Mouse (Mus musculus) kidney, embryonic 15.5 days (tissue): ENCODE data around the gene Esm1. TPM values are rescaled to one million over a fixed set of nuclear protein-coding genes. Genes with fewer than 3 reads are reported as not detected.
"Not testable (repeated sequence)": the region's sequence is repeated elsewhere in the genome, so short reads cannot be mapped to it uniquely, and the experiment has no call there.

ENCODE experiments used
- ATAC-seq: fragments of 200-750 bp; cut with Nextera tagmentation; replicated peaks from 2 replicates; pipeline ENCODE4 v1.8.0; 2017; ENCODE audit warnings: moderate TSS enrichment; ENCODE audit not compliant: low FRiP score
- H3K27ac ChIP-seq: fragments of 300-500 bp; sonication (generic); 2 replicates; pipeline ENCODE4 v1.5.1; 2015; ENCODE audit warnings: mild to moderate bottlenecking, inconsistent platforms
- H3K27me3 ChIP-seq: fragments of 300-500 bp; sonication (generic); 2 replicates; pipeline ENCODE4 v1.6.1; 2015; ENCODE audit warnings: inconsistent platforms
- H3K36me3 ChIP-seq: fragments of 300-500 bp; sonication (generic); 2 replicates; pipeline ENCODE4 v1.6.1; 2015; ENCODE audit warnings: inconsistent platforms
- H3K4me1 ChIP-seq: fragments of 300-500 bp; sonication (generic); 2 replicates; pipeline ENCODE4 v1.6.1; 2015; ENCODE audit warnings: inconsistent platforms
- H3K4me2 ChIP-seq: fragments of 300-500 bp; sonication (generic); 2 replicates; pipeline ENCODE4 v1.6.1; 2015; ENCODE audit warnings: moderate library complexity, mild to moderate bottlenecking, inconsistent platforms
- H3K4me3 ChIP-seq: fragments of 300-500 bp; sonication (generic); replicated peaks from 2 replicates; pipeline ENCODE4 v1.5.1; 2015; ENCODE audit warnings: mild to moderate bottlenecking, inconsistent platforms
- H3K9ac ChIP-seq: fragments of 300-500 bp; sonication (generic); 2 replicates; pipeline ENCODE4 v1.6.1; 2015; ENCODE audit warnings: mild to moderate bottlenecking, inconsistent platforms
- H3K9me3 ChIP-seq: fragments of 300-500 bp; sonication (generic); replicated peaks from 2 replicates; pipeline ENCODE4 v1.6.1; 2016; ENCODE audit warnings: inconsistent platforms
- WGBS: fragments of 180-500 bp; shearing (Covaris S2); methylation state at CpG from one replicate; pipeline ENCODE4 v1.1.7; 2015; ENCODE audit warnings: mixed read lengths; 5-methylcytosine and 5-hydroxymethylcytosine counted together
- polyA plus RNA-seq: library from polyadenylated mRNA; unstranded; fragments of >200 nt; fragmentation: Nextera tagmentation; extraction: Ambion mirVana; gene quantifications from 2 replicates; pipeline ENCODE4 v1.2.1, GENCODE M21; 2015

Esm1 gene
- polyA plus RNA-seq, 1 experiment from 2014 or later: 8.1 TPM

DNA sequence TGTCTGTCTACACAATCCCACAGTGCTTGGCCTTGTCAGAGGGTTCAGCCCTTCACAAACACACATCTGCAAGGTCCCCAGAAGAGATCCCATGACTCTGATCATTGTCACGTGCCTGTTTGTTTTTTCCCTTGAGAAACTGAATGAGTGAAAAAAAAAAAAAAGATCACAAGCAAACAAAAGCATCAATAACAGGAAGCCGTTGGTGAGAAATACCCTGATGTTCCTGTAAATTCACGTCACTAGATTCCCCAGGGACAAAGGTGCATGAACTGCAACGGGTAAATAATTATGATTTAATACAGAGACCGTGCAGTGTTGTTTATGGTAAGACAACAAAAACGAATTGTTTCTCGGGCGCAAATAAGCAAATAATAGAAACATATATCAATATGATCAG is 35.6 kb downstream of the Esm1 start:
- H3K9me3 ChIP-seq: no peaks in the 10 kb centered on the region
- no peak overlapping the region for H3K4me2 ChIP-seq
- no peaks in the 10 kb centered on the region for H3K36me3 ChIP-seq
- no peak for ATAC-seq
- no peaks in the 10 kb centered on the region for H3K27me3 ChIP-seq
- WGBS: 55% methylated on average over 8 of the region's 8 CpGs
- H3K9ac ChIP-seq: no peak overlapping the region
- no peak overlapping the region for H3K27ac ChIP-seq
- H3K4me3 ChIP-seq: no peak overlapping the region
- H3K4me1 ChIP-seq: no peaks in the 10 kb centered on the region

DNA sequence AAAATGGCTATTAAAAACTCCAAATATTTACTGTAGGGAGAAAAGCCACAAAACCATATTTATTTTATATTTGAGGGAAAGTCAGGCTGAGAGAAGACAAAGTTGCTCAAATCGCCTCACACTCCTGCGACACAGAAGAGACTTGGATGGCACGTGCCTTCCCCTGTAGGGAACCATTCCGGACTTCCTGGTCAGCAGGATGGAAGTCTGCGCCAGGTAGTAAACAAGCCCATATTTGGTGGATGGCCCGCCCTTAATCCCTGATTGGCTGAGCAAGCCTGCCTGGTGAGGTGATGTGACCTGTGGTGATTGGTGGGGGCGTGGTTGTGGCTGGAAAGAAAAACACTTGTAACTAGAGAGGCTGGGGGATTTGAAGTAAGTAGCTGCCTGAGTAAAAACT is 43.1 kb downstream of the Esm1 start:
- WGBS: 90% methylated on average over 7 of the region's 7 CpGs
- H3K4me3 ChIP-seq, H3K4me2 ChIP-seq, H3K4me1 ChIP-seq, H3K9ac ChIP-seq, H3K36me3 ChIP-seq, H3K9me3 ChIP-seq, H3K27ac ChIP-seq, H3K27me3 ChIP-seq, ATAC-seq: not testable (repeated sequence)

DNA sequence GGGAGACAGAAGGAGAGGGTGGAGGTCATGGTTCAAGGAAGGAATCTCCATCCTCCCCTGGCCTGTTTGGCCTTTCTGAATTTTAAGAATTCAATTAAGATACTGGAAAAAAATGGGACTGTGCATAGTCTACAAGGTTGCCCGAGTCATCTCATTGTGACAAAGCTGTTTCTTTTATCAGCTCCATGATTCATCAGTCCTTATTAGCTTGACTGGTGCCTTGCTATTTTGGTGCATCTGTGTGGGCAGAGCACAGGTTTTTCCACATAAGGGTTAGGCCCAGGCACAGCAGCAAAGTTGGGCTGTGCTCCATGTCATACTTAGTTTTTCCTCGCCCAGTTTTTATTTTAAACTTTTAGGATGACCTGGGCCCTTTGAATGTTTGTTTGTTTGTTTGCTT is 47.3 kb downstream of the Esm1 start:
- no peaks in the 10 kb centered on the region for H3K27me3 ChIP-seq
- 85% methylated on average over 2 of the region's 2 CpGs for WGBS
- no peak for ATAC-seq
- H3K4me2 ChIP-seq: no peak overlapping the region
- no peak overlapping the region for H3K27ac ChIP-seq
- no peaks in the 10 kb centered on the region for H3K36me3 ChIP-seq
- H3K4me3 ChIP-seq: no peak overlapping the region
- H3K9ac ChIP-seq: no peak overlapping the region
- H3K9me3 ChIP-seq: no peaks in the 10 kb centered on the region
- H3K4me1 ChIP-seq: no peaks in the 10 kb centered on the region

DNA sequence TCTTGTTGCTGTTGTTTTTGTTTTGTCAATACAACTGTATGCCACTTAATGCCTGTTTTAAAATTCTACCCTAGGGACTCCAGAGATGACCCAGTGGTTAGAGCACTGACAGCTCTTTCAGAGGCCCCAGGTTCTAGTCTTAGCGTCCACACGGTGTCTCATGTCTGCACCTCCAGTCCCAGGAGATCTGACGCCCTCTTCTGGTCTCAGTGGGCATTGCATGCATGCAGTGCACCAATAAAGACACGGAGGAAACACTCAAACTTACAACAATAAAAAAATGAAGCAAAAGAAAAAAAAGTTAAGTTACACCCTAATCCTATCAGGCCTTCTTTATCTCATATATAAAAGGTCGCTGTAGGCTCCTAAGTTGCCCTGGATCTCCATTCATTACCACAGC is 47.7 kb downstream of the Esm1 start:
- Histone ChIP-seq H3K36me3 (no peaks in the 10 kb centered on the region), H3K4me2 (no peak overlapping the region), H3K9ac (no peak overlapping the region), H3K4me1 (no peaks in the 10 kb centered on the region), H3K27ac (no peak overlapping the region), H3K4me3 (no peak overlapping the region), H3K9me3 (no peaks in the 10 kb centered on the region), H3K27me3 (no peaks in the 10 kb centered on the region)
- WGBS: 55% methylated on average over 5 of the region's 5 CpGs
- ATAC-seq: no peak

DNA sequence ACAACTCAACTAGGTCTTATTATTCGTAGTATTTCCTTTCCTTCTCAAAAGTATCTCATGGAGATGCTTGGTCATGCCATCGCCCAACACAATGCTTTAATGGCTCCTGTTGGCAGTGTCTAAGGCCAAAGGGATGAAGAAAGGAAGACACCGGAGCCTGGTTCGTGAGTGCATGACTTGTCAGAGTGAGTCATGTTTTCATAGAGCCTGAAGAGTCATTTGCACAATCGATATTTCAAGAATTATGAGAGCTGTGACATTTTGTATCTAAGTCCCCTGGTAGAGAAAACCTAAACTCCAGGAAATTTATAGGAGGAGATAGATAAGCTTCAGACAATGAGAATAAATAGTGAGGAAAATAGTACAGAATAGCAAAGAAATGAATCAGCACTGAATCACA is 49.8 kb downstream of the Esm1 start:
- Histone ChIP-seq H3K27ac (no peak overlapping the region), H3K4me3 (no peak overlapping the region), H3K36me3 (no peaks in the 10 kb centered on the region), H3K4me1 (no peaks in the 10 kb centered on the region), H3K9ac (no peak overlapping the region), H3K9me3 (no peaks in the 10 kb centered on the region), H3K27me3 (no peaks in the 10 kb centered on the region), H3K4me2 (no peak overlapping the region)
- ATAC-seq: no peak
- WGBS: 86% methylated on average over 5 of the region's 5 CpGs

DNA sequence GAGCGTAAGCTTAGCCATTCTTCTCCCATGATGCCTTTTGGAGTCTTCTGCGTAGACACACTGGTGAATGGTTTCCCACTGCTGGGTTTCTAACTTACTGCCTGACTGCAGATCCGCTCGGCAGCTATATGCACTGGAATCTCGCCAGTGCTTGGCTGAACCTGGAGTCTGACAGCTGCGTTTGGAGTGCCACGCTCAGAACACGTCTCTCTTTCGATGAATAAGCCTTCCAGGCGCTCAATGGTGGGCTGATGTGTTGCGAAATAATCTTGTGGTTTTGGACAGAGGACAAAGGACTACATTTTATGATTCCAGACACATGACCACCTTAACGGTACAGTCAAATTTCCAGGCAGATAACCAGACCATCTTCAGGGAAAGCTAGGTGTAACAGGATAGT is 53.4 kb downstream of the Esm1 start:
- Histone ChIP-seq H3K9ac (no peak overlapping the region), H3K4me3 (no peak overlapping the region), H3K27ac (no peak overlapping the region), H3K27me3 (no peaks in the 10 kb centered on the region), H3K36me3 (no peaks in the 10 kb centered on the region), H3K4me2 (no peak overlapping the region), H3K9me3 (no peaks in the 10 kb centered on the region), H3K4me1 (no peaks in the 10 kb centered on the region)
- WGBS: 82% methylated on average over 12 of the region's 12 CpGs
- ATAC-seq: no peak

DNA sequence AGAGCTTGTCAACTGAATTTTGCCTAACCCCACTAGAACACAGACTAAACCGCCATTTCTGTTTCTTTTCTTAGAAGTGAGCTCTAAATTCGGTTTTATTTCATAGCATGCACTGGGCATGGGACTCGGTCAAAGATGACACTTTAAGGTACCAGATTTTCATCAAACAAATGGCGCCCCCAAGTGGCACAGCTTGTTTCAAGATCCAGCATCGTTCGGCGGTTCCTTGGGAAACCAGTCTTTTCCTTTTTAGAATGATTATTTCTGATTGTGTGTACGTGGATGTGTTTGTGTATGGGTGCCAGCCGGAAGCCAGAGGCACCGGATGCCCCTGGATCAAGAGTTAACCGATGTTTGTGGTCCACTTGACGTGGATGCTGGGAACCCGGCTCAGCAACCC is 55.8 kb downstream of the Esm1 start:
- WGBS: 28% methylated on average over 13 of the region's 13 CpGs
- H3K36me3 ChIP-seq: no peaks in the 10 kb centered on the region
- no peak for ATAC-seq
- no peak overlapping the region for H3K27ac ChIP-seq
- no peak overlapping the region for H3K9ac ChIP-seq
- H3K4me1 ChIP-seq: no peaks in the 10 kb centered on the region
- no peak overlapping the region for H3K4me2 ChIP-seq
- no peaks in the 10 kb centered on the region for H3K27me3 ChIP-seq
- no peak overlapping the region for H3K4me3 ChIP-seq
- no peaks in the 10 kb centered on the region for H3K9me3 ChIP-seq

DNA sequence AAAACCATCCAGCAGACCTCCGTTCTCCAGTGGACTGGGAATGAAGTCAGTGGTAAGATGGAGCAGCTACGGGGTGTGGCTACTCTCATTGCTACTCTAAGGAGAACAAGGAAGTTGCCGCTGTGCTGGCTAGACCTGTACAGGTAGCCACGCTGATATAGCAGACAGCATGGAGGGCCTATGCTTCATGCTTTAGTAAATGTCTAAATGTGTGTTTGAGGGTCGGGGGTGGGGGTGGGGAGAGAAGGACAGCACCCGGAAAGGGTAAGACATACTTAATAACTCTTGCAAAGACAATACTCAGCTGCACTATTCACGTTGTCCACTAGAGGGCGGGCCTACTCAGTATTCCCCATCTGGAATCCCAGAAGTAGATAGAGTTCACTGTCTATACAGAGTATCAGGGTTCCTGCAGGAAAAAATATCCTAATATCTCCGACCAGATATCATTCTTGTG is 57.1 kb downstream of the Esm1 start:
- no peak overlapping the region for H3K27ac ChIP-seq
- no peak overlapping the region for H3K9ac ChIP-seq
- H3K27me3 ChIP-seq: no peaks in the 10 kb centered on the region
- H3K4me3 ChIP-seq: no peak overlapping the region
- H3K36me3 ChIP-seq: no peaks in the 10 kb centered on the region
- no peaks in the 10 kb centered on the region for H3K4me1 ChIP-seq
- no peaks in the 10 kb centered on the region for H3K9me3 ChIP-seq
- no peak for ATAC-seq
- H3K4me2 ChIP-seq: no peak overlapping the region; the same call in 1 of the 2 replicates
- WGBS: 27% methylated on average over 9 of the region's 9 CpGs

DNA sequence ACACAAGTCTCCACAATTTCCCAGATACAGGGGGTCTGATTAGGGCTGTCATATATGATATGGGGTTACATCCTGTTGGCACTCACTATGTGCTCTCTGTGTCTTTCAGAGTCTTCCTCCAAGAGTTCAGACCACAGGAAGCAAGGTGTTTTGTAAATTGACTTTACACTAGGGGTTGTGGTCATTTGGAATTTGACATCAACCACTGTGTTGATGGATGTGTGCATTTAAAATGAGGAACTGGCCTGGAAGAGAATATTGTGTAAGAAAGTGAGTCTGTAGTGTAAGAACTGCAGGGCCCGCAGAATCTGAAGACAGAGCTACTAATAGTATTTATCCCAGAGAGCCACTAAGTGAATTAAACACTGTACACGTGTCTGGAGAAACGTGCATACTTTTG is 57.7 kb downstream of the Esm1 start:
- no peak overlapping the region for H3K4me2 ChIP-seq
- no peak overlapping the region for H3K27ac ChIP-seq
- H3K9me3 ChIP-seq: no peaks in the 10 kb centered on the region
- no peak overlapping the region for H3K9ac ChIP-seq
- no peak overlapping the region for H3K4me3 ChIP-seq
- H3K36me3 ChIP-seq: no peaks in the 10 kb centered on the region
- WGBS: 88% methylated on average over 3 of the region's 3 CpGs
- no peaks in the 10 kb centered on the region for H3K27me3 ChIP-seq
- H3K4me1 ChIP-seq: no peaks in the 10 kb centered on the region
- ATAC-seq: no peak

Other genes starting within 250 kb of the Esm1 start
- 0.49 and 0.61 TPM in 2 replicates for gene Ccno, start 221.9 kb upstream of the Esm1 start, polyA plus RNA-seq
- not detected in 2 replicates for gene Mcidas, start 215.8 kb upstream of the Esm1 start, polyA plus RNA-seq
- gene Cdc20b, start 174.5 kb upstream of the Esm1 start, polyA plus RNA-seq: not detected in 2 replicates
- 161 TPM in 2 replicates for gene Gpx8, start 163.2 kb upstream of the Esm1 start, polyA plus RNA-seq
- not detected in 2 replicates for gene Gzma, start 108.7 kb upstream of the Esm1 start, polyA plus RNA-seq
- gene Gzmk, start 16.2 kb downstream of the Esm1 start, polyA plus RNA-seq: not detected in 2 replicates
- 5.2 and 5.7 TPM in 2 replicates for gene BC067074, start 83.5 kb downstream of the Esm1 start, polyA plus RNA-seq